Mouse (Mus musculus) gastrocnemius, postnatal 14 days (tissue): ENCODE data around the gene Cops8. TPM values are rescaled to one million over a fixed set of nuclear protein-coding genes. Genes with fewer than 3 reads are reported as not detected.
A peak's percentile ranks its signal among the peaks of the same experiment; 100 is the strongest.

ENCODE experiments used
- DNase-seq: peaks from one replicate; pipeline ENCODE4 v3.0.0; 2021; ENCODE audit warnings: mixed read lengths
- intact Hi-C: fragments of 180-260 bp; cut with DNase I; formaldehyde crosslinking; loops from one replicate; pipeline ENCODE4 v1.15.1; 2025; ENCODE audit warnings: low total_unique reads
- long read RNA-seq, 2 experiments: library from polyadenylated mRNA; stranded (forward); transcript quantifications; one replicate each; pipeline ENCODE4 v2.0.0; 2021
- total RNA-seq, 2 experiments: library from RNA; stranded (reverse); gene quantifications; 2 replicates each; pipeline ENCODE4 v1.2.3; 2021

Cops8 gene
- total RNA-seq, result 10 to 100 TPM; 71.5 to 78.3 TPM
- long read RNA-seq, experiment 1, transcript Cops8-201 (8 exons, 2,287 nt), result major isoform, 121 of 126 reads
- long read RNA-seq, experiment 1, partial matches to known transcripts, result 0 of 126 reads
- long read RNA-seq, experiment 1, other reads (novel, unspliced or antisense), result 5 of 126 reads
- long read RNA-seq, experiment 2, transcript Cops8-201 (8 exons, 2,287 nt), result major isoform, 116 of 126 reads
- long read RNA-seq, experiment 2, partial matches to known transcripts, result 3 of 126 reads
- long read RNA-seq, experiment 2, other reads (novel, unspliced or antisense), result 6 of 126 reads

DNA sequence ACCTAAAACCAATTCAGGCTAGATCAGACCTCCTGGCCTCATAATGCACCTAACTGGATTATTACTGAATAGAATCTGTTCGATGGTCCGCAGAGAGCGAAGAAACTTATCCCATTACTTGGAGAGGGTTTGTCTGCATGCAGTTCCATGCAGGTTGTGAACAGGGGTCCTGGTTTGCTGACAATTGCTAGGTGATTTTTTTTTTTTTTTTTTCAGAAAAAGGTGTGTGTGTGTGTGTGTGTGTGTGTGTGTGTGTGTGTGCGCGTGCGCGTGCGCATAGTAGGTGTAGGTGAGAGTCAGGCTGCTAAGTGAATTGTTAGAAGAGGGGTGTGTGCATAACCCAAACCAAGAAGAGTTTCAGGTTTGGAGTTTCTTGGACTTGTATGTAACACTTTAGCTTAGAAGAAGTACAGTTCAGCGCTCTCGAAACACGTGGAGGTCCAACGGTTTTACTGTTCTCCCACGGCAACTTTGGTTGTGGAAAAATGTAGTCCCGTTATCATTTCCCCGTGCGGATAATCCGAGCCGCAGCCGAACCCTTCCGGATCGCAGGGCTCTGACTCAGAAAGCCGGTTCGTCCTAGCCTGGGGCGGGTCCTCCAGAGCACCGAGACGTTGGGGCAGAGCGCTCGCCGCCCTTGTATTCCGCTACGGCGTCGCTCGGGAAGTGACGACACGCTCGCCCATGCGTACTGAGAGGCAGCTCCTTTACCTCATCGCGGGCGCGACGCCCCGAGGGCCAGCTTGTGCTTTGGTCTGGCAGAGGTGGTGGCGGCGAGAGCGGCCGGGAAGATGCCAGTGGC, at the start of gene Cops8:
TSS of gene Cops8 (plus strand) at position 223 of the 802 bp plus-strand sequence.
- intact Hi-C loops, result no loop called here
- peak; percentile 98 for DNase-seq

DNA sequence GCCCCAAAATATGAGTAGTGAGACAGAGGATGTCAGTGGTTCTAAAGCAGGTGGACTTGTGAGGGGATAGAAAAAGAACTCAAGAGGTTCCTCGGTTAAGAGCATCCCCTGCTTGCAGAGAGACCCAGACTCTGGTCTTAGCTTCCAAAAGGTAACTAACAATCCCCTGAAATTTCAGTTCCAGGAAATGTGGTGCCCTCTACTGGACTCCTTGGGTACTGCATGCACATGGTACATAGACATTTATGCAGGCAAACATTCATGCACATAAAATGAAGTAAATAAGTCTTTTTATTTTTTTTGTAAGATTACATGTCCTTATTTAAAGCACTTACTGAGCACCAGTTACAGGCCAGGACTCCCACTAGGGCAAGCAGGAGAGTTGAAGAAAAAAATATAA, 45.6 kb upstream of the Cops8 start:
- intact Hi-C loops, result no loop called here
- no peak for DNase-seq

- no peak for DNase-seq
- intact Hi-C loops, result no loop called here
Observed at GRCm38 (mm10) chr1:90560942-90561726, 41.6 kb upstream of the Cops8 start.

- intact Hi-C loops, result no loop called here
Observed at GRCm38 (mm10) chr1:90563945-90564344, 38.8 kb upstream of the Cops8 start.

GRCm38 (mm10) chr1:90566664-90567440, 35.9 kb upstream of the Cops8 start:
- intact Hi-C loops, result no loop called here
- no peak for DNase-seq

More at GRCm38 (mm10) chr1:90563945-90564344, 38.8 kb upstream of the Cops8 start:
- no peak for DNase-seq

DNA sequence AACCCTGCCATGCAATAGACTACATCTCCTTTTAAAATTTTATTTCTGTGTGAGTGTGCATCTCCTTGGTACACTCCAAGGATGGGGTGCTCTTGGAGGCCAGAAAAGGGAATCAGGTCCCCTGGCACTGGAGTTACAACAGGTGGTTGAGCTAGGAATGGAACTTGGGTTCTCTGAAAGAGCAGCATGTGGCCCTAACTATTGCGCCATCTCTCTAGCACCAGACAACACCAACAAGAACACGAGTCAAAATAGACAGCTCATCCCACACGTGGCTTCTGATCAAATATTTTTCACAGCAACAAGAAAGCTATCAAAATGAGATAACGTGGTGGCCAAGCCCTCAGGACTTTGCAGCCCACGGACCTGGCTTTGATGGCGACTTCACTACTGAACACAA, 28.9 kb upstream of the Cops8 start:
- intact Hi-C loops, result no loop called here
- no peak for DNase-seq

- no peak for DNase-seq
- intact Hi-C loops, result no loop called here
Observed at GRCm38 (mm10) chr1:90574845-90575244, 27.9 kb upstream of the Cops8 start.

GRCm38 (mm10) chr1:90577417-90577816, 25.4 kb upstream of the Cops8 start:
- intact Hi-C loops, result no loop called here
- no peak for DNase-seq

GRCm38 (mm10) chr1:90582635-90583034, 20.1 kb upstream of the Cops8 start:
- intact Hi-C loops, result loop anchor here (10.0 kb wide), 1 partner anchor 378 kb away; the partner anchor contains the start of gene Ackr3
- DNase-seq, result no peak

GRCm38 (mm10) chr1:90588021-90588734, 14.6 kb upstream of the Cops8 start:
- DNase-seq, result peak; percentile 81
- intact Hi-C loops, result loop anchor here (10.0 kb wide), 1 partner anchor 383 kb away; the partner anchor contains the start of gene Ackr3

DNA sequence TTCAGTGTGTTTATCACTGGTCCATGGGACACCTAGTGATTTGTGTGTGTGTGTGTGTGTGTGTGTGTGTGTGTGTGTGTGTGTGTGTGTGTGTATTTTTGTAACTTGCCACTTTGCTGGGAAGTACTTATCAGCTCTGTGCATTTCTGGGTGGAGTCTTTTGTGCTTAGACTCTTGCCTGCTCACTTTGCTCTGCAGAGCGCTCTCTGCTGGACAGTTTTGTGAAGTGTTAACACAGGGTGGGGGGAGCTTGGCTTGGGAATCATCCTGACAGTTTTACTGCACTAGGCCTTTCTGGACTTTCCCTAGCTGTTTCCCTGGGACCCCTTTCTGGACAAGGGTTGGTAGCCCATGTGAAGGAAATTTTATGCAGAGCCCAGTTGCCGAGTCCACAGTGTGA, 12.0 kb upstream of the Cops8 start:
- intact Hi-C loops, result no loop called here
- peak; percentile 61 for DNase-seq

- intact Hi-C loops, result loop anchor here (2.0 kb wide), 1 partner anchor 530 kb away; no protein-coding TSS in a partner anchor
- peak; percentile 82 for DNase-seq
Observed at GRCm38 (mm10) chr1:90592784-90593183, 10.0 kb upstream of the Cops8 start.

GRCm38 (mm10) chr1:90599226-90599625, 3.6 kb upstream of the Cops8 start:
- intact Hi-C loops, result no loop called here
- peak; percentile 35 for DNase-seq

GRCm38 (mm10) chr1:90601096-90601495, 1.7 kb upstream of the Cops8 start:
- intact Hi-C loops, result no loop called here
- no peak for DNase-seq

DNA sequence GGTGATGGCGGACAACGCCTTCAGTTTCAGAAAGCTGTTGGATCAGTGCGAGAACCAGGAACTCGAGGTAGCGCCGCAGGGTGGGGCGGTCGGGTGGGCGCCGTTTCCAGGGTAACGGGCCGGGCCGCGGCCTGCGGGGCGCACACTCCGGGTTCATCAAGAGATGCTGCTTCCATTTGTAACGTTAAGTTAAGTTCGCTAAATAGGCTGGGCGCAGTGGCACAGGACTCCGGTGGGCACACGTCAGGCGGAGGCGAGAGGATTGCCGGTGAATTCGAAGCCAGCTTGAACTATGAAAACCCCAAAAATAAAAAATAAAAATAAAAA, 743 bp downstream of the Cops8 start:
- no peak for DNase-seq
- intact Hi-C loops, result no loop called here

- no peak for DNase-seq
- intact Hi-C loops, result no loop called here
Observed at GRCm38 (mm10) chr1:90609363-90609762, 6.6 kb downstream of the Cops8 start.

DNA sequence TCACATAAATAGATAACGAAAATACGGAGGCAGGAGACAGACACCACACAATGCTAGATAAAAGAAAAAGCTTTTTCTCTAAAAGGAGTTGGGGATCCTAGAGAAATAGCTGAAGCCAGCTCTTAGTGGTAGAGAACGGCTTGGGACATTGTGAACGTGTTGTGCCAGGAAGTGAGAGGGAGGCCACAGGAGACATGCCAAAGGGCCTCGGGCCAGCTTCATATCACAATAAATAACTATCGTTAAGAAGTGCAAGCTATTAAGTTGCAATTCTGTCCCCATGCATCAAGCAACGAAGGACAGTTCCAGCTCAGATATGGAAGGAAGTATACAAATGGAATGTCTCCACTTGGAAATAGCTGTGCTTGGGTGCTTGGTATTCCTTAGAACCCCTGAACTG, 14.5 kb downstream of the Cops8 start:
- no peak for DNase-seq
- intact Hi-C loops, result no loop called here

DNA sequence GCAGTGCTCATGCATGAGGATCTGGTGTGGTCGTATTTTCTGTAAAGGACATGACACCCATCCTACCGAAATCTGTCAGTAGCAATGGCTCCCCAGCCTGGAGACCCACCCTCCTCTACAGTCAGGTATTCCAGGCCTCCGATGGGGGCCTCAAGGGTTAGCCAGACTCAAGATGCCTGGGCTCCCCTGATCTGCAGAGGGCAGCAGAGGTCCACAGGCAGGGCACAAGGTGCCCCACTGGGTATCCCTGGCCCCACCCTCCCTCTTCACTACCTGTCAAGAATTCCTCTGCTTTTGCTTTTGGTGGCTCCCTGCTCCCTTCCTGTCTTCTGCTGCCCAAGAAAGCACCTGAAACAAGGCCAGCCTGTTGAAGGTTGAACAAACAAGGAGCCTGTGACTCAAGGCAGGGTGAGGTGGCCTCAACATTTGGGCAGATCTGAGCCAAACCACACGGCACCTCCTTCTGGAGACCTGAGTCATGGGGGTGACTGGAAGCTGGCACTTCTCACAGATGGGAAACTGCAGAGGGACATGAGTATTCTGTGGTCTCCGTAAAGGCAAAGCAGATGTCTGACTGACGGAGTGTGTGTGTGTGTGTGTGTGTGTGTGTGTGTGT, 30.7 kb downstream of the Cops8 start:
- DNase-seq, result no peak
- intact Hi-C loops, result no loop called here
